Mouse (Mus musculus): ENCODE data around the gene Pfdn2.
"Not testable (repeated sequence)": the region's sequence is repeated elsewhere in the genome, so short reads cannot be mapped to it uniquely, and the experiment has no call there.

Gene Pfdn2

DNA sequence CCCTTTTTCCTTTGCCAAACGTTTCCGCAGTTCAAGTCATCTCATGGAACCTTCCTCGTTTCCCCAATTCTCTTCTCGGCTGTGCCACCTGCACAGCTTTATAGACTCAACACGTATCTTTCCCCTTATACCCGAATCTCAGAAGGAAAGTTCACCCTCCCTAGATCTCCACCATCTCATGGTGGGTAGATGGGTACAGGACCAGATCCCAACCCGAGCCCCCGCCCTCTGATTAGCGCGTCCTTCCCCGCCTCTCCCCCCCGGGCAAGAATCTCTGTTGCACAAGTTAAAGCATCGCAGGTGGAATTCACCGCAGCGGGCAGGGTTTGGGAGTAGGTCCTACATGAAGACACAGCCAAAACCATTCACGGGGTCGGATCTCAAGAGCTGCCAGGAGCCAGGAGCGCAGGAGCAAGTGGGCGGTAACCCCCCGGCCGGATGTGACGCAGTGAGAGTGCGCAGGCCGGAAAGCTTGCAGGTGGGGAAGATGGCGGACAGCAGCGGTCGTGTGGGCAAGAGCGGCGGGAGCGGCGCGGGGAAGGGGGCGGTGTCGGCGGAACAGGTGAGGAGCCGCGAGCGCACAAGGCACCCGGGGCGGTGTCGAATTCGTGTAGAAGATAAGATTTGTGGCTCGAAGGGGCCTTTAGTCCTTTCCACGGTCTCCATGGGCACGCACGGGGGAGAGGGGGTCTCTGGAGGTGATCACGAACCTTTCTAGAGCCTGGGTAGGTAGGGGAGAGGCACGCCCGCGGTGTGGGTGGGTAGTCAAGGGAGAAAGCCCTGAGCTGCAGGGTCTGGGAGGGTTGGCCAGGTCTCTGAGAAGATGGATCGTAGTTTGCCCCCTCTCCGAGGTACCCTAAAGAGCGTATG lies at the start of gene Pfdn2, which contains the start of gene Nit1:
TSS of gene Pfdn2 (plus strand) at position 446 of the 870 bp plus-strand sequence.
TSS of gene Nit1 (minus strand) at position 422 of the 870 bp plus-strand sequence.
- peak; percentile 90 for DNase-seq (ENCODE audit: low spot score)

DNA sequence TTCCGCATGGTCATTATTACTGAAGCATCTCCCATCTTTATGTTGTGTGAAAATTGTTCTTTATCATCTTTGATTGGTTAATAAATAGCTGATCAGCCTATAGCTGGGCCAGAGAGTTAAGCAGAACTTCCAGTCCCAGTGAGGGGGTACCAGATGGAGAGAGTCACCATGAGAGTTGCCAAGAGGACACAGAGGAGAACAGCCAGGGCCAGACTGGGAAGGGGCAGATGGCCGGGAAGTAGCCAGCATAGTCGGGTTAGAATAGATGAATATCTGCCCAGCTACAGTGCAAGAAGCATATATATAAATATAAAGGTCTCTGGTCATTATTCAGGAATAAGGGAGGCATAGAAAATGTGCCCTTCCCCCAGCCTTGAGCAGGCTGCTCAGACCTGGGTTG lies 47.2 kb upstream of the Pfdn2 start:
- no peak for DNase-seq (ENCODE audit: low spot score)

DNA sequence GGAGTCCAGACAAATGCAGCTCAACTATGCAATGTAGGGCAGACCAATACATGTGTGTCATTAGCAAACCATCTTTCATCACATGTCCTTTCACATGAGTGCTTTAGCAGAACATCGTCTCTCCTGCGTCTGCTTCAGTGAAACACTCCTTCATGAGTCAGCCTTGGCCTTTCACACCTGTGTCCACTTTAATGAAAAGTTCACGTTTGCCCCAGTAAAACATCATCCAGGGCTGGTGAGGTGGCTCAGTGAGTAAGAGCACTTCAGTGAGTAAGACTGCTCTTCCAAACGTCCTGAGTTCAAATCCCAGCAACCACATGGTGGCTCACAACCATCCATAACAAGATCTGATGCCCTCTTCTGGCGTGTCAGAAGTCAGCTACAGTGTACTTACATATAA lies 39.3 kb upstream of the Pfdn2 start:
- DNase-seq (ENCODE audit: low spot score), result not testable (repeated sequence)

DNA sequence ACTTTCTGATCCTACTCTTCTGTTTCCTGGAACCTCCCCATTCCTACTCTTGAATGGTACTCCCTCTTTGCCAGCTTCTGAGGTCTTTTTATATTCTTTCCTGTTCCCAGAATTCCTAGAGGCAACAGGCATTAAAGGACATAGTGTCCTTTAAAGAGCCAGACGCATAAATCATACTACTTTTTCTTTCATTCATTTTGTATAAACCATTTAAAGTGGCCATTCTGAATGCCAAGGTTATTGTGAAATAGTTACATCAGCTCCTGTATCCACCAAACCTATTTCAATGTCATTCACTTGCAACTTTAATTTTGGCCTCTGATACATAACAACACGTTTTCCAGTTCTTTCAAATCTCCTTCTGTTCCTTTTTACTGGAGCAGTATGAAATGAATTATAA lies 36.1 kb upstream of the Pfdn2 start:
- DNase-seq (ENCODE audit: low spot score), result no peak

DNA sequence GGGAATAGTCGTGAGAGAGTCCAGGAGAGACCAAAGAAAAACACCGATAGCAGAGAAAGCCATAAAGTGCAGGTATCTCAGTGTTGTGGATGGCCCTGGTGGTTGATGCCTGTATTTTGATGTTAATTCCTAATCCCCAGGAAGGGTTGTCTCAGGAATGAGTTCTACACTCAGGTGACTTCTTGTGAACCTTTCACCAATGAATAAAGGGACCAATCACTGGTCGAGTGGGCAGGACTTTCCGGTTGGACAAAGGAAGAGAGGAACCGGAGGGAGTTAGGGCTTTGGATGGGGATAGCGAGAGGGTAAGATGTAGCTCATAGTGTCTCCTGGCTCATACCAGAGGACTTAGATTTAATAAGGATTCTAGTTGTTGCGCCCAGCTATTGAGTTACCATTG lies 25.7 kb upstream of the Pfdn2 start:
- DNase-seq (ENCODE audit: low spot score), result no peak

DNA sequence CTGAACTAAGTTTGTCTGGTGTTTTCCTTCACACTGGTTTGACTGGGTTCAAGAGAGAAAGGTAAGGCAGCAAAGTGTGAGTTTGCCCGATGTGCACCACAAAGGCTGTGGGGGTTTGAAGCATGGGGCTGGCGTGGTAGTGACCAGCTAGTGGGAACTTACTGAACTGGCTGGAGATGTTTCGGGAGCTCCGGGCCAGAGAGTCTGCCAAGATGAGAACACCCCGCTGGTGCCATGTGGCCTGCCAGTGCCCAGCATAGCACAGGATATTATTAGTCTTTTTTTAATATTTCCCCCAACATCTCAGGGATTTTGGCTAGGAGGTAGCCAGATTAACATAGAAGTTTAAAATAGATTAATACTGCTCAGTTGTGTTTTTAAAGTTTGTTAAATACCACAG lies 25.3 kb upstream of the Pfdn2 start:
- no peak for DNase-seq (ENCODE audit: low spot score)

DNA sequence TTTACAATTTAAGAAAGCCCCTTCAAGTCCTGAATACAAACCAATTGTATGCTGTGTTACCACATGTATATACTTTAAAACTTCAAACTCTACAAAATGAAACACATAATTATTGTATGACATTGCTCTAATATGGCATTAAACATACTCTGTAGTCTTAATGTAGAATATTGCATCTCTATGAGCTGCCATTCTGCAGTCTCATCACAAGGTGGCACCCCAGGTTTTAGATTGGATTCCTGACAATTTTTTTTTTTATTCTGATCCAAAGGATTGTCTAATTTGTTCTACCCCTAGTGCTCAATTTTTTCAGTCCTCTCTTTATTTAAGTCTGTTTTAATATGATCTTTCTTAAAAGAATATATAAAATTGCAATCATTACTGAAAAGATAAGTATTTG lies 24.1 kb upstream of the Pfdn2 start:
- no peak for DNase-seq (ENCODE audit: low spot score)

DNA sequence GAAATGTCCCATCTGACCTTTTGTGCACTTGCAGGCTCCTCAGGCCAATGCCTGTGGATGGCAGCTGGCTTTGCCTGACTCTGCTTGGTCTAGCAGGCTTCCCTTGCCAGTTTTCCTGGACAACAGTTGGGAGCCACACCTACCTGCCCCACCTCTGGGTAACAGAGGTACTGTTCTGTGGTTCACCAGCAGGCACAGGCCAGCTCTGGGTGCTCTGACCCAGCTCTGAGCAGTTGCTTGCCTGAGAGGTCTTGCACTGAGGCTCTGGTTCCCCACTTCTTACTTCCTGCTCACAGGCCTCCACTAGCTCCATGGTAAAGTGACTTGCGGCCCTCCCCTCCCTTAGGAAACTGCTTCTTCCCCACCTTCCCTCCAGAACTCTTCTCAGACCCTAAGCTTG lies 23.5 kb upstream of the Pfdn2 start:
- DNase-seq (ENCODE audit: low spot score), result no peak

DNA sequence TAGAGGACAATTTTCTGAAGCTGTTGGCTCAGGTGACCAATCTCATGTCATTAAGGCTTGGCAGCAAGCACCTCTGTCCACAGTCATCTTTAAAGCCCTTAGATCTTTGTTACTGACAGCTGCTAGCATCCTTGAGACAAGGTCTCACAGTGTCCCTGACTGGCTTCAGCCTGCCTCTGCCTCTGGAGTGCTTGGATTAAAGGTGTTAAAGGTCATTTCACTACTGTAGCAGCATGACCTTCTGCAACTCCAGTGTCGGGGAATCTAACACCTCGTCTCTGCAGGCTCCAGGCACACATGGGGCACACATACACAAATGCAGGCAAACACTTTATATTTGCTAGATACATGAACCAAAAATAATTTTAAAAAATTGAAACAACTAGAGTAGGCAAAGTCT lies 19.9 kb upstream of the Pfdn2 start:
- DNase-seq (ENCODE audit: low spot score), result no peak

DNA sequence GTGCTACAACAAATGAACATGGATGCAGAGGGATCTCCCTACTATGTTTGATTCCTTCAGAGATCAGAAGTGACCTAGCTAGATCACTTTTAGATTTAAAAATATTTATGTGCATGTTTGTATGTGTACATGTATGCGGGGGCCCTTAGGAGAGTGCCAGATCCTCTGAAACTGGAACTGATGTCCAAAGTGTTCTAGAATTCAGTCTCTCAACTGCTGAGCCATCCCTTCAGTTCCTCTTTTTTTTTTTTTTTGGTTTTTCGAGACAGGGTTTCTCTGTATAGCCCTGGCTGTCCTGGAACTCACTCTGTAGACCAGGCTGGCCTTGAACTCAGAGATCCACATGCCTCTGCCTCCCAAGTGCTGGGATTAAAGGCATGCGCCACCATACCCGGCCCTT lies 18.9 kb upstream of the Pfdn2 start:
- DNase-seq (ENCODE audit: low spot score), result not testable (repeated sequence)

DNA sequence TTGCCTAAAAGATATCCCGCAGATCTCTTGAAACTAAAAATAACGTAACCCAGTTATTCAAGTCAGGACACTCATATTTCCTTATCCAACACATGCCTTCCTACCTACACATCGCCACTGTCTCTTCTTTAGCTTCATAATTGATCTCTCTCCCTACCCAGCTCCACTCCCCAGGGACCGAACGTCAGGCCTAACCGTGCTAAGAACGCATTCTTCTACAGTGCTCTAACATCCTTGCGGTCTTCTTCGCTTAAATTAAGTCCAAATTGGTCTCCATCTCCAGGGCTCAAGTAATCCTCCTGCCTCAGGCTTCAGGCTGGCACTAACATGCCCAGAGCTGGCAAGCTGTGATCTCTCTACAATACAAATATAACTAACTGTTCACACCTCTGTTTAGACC lies 17.2 kb upstream of the Pfdn2 start:
- no peak for DNase-seq (ENCODE audit: low spot score)

DNA sequence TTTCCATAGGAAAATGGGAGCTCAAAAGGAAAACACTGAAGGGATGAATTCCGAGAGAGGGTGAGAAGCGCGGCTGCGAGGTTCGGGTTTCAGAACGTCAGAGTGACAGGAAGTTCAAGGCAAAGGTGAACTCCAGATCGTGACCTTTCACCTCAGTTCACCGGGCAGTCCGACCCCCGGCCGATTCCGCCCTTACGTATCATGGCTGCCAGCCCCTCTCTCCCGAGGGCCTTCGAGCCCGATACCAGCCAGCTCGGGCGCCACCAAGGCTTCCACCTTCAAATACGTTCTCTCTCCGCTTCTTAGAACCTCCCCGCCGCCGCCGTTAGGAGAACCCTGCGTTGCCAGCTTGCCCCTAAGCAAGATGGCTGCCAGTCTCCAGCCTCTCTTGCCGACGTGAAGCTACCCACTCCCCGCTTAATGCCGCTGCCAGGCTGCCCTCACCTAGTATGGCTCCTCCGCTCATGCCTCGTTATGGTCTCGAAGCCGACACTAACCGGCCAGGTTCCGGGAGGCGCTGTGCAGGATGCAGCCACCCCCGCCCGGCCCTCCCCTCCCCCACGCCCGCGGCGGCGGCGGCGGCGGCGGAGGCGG lies 16.5 kb upstream of the Pfdn2 start, which contains the start of gene Dedd:
TSS of gene Dedd (plus strand) at position 307 of the 594 bp plus-strand sequence.
- DNase-seq (ENCODE audit: low spot score), result peak; percentile 95

DNA sequence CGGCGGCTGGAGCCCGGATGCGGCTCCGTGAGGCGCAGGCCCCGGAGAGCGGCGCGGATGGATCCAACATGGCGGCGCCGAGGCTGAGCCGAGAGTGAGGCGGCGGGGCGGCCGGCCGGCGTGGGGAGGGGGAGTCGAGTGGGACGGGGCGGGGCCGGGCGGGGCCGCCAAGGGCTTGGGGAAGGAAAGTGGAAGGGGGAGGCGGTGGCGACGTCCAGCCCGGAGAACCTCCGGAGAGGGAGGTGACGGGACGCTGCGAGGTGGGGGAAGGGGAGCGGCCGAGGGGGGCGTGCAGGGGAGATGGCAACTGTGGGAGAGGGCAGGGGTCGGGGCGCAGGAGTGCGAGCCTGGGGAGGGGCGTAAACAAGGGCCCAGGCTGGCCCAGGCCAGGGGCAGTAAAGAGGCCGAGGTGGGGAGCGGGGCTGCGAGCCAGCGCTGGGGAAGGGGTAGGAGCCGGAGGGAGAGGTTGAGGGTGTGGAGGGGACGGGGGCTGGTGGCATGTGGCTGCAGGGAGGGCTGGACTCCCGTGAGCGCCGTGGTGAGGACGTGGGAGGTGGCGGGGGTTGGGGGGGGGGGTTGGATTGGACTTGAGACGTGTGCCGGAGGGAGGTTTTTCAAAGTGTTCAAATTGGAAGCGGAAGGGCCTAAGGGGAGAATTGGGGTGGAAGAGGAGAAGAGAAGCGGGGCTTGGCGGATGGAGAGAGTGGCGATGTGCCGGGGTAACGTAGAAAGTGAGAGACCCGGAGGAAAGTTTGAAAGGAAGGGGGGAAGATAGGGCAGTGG lies 15.8 kb upstream of the Pfdn2 start:
- DNase-seq (ENCODE audit: low spot score), result no peak

DNA sequence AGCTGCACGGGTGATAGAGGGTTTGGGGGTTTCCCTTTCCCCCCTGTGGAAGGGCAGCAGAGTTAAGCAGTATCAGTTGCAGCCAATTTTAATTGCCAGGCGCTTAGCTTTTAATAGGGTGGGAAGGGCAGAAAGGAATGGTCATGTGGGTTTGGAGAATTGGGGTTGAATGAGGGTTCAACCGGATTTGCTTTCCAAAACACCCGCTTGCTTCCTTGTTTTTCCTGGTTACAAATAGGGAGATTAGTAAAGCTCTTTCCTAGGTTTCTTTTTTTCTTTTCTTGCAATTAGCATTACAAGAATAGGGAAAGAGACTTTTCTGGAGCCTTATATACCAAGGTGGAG lies 15.3 kb upstream of the Pfdn2 start:
- no peak for DNase-seq (ENCODE audit: low spot score)

DNA sequence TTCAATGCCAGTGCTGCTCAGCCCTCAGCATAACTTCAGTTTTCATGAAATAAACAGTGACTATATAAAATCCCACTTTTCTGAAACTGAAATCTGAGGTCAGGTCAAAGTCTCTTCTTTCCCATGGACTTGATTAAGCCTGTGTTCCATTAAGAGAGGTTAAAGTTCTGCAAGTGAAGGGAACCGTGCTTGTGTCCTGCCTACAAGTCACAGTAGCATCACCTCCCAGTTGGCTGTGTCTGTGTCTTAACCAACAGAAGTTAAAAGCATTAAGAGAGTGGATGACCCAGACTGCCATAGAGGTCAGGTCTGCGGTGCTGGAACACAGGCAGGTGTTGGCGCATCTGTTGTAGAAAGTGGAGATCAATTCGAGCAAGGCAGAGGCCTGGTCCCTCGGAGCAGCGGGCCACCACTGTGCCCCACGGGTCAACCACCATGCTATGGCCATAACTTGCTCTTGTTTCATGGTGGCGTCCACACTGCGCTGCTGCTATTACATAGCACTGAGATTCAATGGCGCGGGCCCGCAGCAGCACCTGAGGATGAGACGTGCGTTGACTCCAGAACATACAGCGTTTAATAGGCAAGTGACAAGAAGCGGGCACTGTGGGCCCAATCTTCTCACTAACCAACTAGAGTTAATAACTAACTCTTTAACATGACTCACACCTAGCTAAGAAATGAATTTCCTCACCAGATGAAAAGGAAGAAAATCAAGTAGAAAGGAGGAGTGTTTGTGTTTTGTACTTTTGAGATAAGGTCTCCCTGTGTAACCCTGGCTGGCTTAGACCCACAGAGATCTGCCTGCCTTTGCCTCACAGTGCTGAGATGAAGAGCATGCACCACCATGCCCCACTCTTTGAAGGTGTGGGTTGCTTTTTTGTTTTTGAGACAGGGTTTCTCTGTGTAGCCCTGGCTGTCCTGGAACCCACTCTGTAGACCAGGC lies 2.9 kb upstream of the Pfdn2 start:
- no peak for DNase-seq (ENCODE audit: low spot score)

DNA sequence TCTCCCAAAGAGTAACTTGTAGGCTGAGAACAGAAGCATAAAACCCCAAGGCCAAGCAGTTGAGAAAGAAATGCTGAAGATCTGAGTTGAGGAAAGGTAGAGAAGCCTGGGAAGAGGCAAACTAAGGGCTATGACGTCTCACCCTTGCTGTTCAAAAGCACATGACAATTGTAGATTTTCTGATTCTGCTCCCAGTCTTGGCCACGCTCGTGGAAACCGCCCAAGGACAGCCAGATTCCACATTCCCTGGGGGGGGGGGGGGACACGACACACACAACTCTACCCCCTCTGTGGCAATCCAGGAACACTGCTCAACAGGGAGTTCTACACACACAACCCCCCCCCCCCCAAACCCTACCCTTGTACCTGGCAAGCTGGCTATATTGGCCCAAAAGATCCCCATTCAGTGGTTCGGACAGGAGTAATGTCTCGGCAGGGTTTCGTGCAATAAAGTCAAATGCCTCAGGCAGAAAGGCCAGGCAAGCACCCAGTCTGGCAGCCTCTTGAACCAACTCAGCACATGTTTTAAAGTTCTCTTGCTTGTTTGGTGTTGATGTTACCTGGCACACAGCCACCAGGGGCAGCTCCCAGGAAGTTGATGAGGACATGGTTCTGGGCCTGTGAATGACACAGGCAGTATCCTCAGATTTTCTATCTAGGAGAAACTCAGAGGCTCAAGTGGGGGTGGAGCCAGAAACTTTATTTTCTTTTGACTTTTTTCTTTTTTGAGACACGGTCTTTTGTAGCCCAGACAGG lies 1.4 kb upstream of the Pfdn2 start:
- no peak for DNase-seq (ENCODE audit: low spot score)

DNA sequence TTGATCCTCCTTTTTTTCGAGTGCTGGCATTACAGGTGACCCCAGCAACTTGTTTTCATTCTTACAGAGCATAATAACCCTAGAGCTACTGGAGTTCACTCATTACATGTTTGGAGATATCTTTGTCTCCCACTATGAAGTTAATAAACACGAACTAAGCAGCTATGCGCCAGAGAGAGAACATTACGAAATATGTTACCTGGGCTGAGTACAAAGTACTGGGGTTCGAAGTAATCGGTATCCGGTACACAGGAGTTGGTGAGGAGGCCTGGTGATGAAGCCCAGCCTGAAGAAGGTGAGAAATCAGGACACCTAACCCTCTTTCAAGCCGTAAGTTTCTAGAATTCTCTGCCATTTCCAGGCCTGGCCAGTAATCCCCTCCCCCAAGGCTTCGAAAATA lies 755 bp upstream of the Pfdn2 start:
- no peak for DNase-seq (ENCODE audit: low spot score)

DNA sequence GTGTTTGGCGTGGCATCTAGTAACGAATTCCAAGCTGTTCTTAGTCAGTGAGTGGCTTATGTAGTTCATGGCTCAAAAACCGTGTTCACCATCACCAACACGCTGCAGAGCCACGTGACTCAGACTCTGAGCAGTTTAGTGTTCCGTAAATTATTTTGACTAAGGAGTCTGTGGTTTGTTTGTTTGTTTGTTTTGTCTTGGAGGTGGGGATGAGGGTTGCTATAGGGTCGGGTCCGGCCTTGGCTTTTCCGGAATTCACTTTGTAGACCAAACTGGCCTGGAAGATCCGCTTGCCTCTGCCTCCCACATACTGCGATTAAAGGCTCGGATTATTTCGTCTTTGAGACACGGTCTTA lies 603 bp downstream of the Pfdn2 start:
- DNase-seq (ENCODE audit: low spot score), result no peak

DNA sequence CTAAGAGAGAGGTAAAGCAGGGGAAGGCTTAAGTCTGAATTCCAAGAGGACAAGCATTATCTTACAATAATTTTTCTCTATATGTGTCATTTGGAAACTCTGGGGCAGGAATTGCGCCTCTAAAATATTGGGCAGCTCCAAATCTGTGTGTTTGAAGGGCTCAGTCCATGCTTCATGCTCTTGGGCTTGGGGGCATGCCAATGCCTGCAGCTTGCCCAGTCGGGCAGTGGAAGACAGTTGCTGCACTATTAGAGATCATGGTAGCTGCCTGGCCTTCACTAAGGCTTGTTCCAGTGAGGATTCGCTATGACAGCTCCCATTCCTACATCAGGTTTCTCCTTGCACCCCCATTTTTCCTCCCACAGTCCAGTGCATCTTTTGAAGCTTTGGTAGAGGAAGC lies 3.2 kb downstream of the Pfdn2 start:
- no peak for DNase-seq (ENCODE audit: low spot score)

DNA sequence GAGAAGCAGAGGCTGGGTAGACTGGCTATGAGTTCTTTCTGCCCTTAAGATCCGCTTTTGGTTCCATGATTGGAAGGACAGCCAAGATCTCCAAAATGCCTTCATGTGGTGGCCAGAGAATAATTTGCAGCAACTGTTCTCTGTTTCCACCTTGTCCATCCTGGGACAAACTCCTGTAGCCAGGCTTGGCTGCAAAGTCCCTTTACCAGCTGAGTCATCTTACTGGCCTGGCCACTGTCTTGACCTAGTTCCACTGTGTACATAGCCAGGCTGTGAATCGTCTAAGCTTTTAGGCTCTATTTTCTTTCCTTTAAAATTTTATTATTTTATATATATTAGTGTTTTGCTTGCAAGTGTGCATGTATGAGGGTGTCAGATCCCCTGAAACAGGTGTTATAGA lies 3.7 kb downstream of the Pfdn2 start:
- no peak for DNase-seq (ENCODE audit: low spot score)

DNA sequence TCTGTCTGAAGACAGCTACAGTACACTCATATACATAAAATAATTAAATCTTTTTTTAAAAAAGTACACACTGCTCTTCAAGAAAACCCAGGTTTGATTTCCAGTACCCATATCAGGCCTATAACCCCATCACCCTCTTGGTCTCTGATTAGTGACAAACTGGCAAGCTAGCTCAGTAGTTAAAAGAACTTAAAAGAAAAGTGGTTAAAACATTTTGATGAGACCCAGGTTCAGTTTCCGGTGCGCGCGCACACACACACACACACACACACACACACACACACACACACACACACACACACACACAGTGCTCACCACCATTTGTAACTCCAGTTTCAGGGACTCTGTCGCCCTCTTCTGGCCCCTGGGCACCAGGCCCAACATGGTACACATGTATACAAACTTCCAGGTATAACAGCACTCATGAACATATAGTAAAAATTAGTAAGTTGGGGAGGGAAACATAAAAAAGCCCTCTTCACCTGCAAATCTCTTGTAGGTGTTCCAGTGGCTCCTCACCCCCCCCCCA lies 10.4 kb downstream of the Pfdn2 start:
- no peak for DNase-seq (ENCODE audit: low spot score)
